Mouse (Mus musculus) forebrain, embryonic 14.5 days (tissue): Measurements from ENCODE around the gene Psmb3. TPM values are rescaled to one million over a fixed set of nuclear protein-coding genes. Genes with fewer than 3 reads are reported as not detected.

ENCODE experiments used
- ATAC-seq: fragments of 200-750 bp; cut with Nextera tagmentation; 2 replicates; pipeline ENCODE4 v1.8.0; 2017; ENCODE audit warnings: mild to moderate bottlenecking, moderate library complexity
- DNase-seq: peaks from one replicate; pipeline ENCODE4 v3.0.0-alpha.2; 2015; ENCODE audit warnings: low spot score
- H3K27ac ChIP-seq: fragments of 300-500 bp; sonication (generic); 2 replicates; pipeline ENCODE4 v1.5.1; 2014; ENCODE audit warnings: low read depth, mild to moderate bottlenecking, control low read depth, low read length, moderate library complexity
- H3K27me3 ChIP-seq: fragments of 300-500 bp; sonication (generic); replicated peaks from 2 replicates; pipeline ENCODE4 v1.6.1; 2014; ENCODE audit warnings: low read length, control low read depth, mixed read lengths; ENCODE audit not compliant: control insufficient read depth, insufficient read depth
- H3K36me3 ChIP-seq: fragments of 300-500 bp; sonication (generic); 2 replicates; pipeline ENCODE4 v1.6.1; 2014; ENCODE audit warnings: low read length, control low read depth; ENCODE audit not compliant: control insufficient read depth, insufficient read depth
- H3K4me1 ChIP-seq: fragments of 300-500 bp; sonication (generic); 2 replicates; pipeline ENCODE4 v1.6.1; 2014; ENCODE audit warnings: antibody characterized with exemption, low read length, control low read depth; ENCODE audit not compliant: control insufficient read depth, insufficient read depth
- H3K4me2 ChIP-seq: fragments of 300-500 bp; sonication (generic); 2 replicates; pipeline ENCODE4 v1.6.1; 2014; ENCODE audit warnings: mild to moderate bottlenecking, control low read depth, low read length
- H3K4me3 ChIP-seq: fragments of 300-500 bp; sonication (generic); 2 replicates; pipeline ENCODE4 v1.5.1; 2014; ENCODE audit warnings: low read depth, low read length, control low read depth
- H3K9ac ChIP-seq: fragments of 300-500 bp; sonication (generic); 2 replicates; pipeline ENCODE4 v1.6.1; 2014; ENCODE audit warnings: mild to moderate bottlenecking, low read length, control low read depth, moderate library complexity
- H3K9me3 ChIP-seq: fragments of 300-500 bp; sonication (generic); replicated peaks from 2 replicates; pipeline ENCODE4 v1.6.1; 2016; ENCODE audit warnings: low read length, control low read depth, mixed read lengths; ENCODE audit not compliant: control insufficient read depth
- WGBS: fragments of 180-500 bp; shearing (Covaris S2); extraction: QIAGEN DNeasy Blood & Tissue Kit; methylation state at CpG from one replicate; pipeline ENCODE4 v1.1.7; 2014; 5-methylcytosine and 5-hydroxymethylcytosine counted together
- polyA plus RNA-seq: library from polyadenylated mRNA; unstranded; fragments of >200 nt; fragmentation: Nextera tagmentation; extraction: Ambion mirVana; gene quantifications from 2 replicates; pipeline ENCODE4 v1.2.1, GENCODE M21; 2014

Gene Psmb3
- polyA plus RNA-seq, 1 experiment from 2014 or later: 674 TPM

DNA sequence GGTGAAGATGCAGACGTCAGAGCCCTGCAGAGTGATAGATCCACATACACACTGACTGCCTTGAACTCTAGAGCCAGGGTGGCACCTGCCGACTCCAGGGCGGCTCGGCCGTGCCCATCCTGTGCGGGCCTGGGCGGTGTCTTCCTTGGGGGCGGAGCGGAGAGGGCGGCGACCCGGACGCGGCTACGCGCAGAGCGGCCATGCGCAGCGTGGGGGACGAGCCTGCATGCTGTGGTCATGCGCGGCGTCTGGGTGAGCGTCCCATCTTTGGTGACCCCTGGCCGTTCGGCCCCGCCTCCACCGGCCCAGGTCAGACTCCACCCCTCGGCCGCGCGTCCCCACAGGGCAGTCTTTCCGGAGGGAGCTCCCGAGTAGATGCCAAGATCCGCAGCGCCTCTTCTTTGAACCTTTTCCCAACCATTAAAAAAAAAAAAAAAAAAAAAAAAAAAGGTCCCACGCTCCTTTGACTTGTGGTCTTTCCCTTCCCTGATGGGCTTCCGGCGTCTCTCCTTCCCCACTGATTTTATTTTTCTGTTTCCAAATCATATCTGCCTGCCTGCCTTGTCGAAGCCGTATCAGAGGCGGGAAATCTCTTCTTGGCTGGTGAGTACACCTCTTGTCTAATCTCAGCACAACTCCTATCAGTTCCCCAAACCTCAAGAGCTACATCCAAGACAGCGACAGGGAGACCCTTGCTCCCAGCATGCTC lies 17.4 kb upstream of the Psmb3 start, which contains the start of gene Cisd3:
Cisd3 (plus strand) TSS at position 214 of the 709 bp plus-strand sequence.
- Histone ChIP-seq H3K4me1 (0 out of 2 replicates have a peak, but pooled peaks cover 3% of the 10 kb centered on the region), H3K9ac (peak within 1 kb of the TSS; percentile 67), H3K36me3 (peaks cover 45% of the 10 kb centered on the region), H3K4me2 (peak within 1 kb of the TSS; percentile 85), H3K9me3 (no peaks in the 10 kb centered on the region), H3K4me3 (peak within 1 kb of the TSS; percentile 40), H3K27ac (no peak within 1 kb of the TSS), H3K27me3 (no peaks in the 10 kb centered on the region)
- 2% methylated on average over 43 of the region's 43 CpGs for WGBS
- DNase-seq: peak; percentile 61
- peak; percentile 75 for ATAC-seq

DNA sequence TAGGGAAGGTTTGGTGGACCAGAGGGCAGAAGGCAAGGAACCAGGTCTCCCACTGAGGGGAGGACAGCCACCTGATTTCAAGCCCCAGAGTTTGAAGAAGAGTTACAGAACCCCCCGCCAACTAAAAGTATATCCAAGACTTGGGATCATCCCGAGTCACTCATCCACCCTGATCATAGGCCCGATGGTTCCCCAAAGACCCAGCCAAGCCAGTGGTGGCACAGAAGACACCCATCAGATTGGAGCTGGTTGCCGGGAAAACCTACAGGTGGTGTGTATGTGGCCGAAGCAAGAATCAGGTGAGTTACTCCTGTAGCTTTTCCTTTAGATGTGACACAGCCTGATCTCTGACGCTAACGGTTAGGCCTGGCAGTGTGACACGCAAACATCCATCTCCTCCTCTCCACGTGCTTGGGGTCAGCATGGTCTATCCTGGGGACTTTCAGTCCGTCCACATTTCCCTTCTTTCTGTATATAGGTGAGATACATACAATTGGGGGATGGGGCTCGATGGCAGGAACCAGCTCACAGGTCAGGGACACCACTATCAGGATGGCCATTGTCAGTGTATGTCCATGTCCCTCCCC lies 16.8 kb upstream of the Psmb3 start:
- no peak for DNase-seq
- ATAC-seq: no peak
- H3K4me1 ChIP-seq: 0 out of 2 replicates have a peak, but pooled peaks cover 3% of the 10 kb centered on the region
- H3K9me3 ChIP-seq: no peaks in the 10 kb centered on the region
- no peak overlapping the region for H3K27ac ChIP-seq
- H3K4me2 ChIP-seq: peak overlapping the region; percentile 85
- peaks cover 46% of the 10 kb centered on the region for H3K36me3 ChIP-seq
- 66% methylated on average over 11 of the region's 11 CpGs for WGBS
- H3K9ac ChIP-seq: 0 out of 2 replicates have a peak overlapping the region, but pooled peaks have one; percentile 14
- peak overlapping the region; percentile 40; the same call in 1 of the 2 replicates for H3K4me3 ChIP-seq
- no peaks in the 10 kb centered on the region for H3K27me3 ChIP-seq

DNA sequence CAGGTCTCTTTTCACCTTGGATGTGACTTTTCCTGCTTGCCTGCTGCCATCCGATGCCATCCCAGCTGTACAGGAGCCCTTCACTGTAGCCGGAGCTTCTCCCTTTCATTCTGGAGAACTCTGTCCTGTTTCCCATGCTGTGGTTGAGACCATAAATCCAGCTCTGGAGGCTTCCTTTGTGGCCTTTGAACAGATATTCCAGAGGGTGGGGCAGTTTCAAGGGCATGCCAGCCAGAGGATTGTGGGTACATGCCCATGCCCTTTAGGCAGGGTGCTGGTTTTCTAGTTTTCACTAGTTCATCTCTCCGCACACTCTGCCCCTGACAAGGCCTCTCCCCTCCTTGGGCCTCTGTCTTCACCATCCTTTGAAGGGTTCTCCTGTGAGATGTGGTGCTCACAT lies 16.1 kb upstream of the Psmb3 start:
- Histone ChIP-seq H3K4me3 (no peak overlapping the region), H3K9ac (no peak overlapping the region), H3K27me3 (no peaks in the 10 kb centered on the region), H3K27ac (no peak overlapping the region), H3K4me2 (no peak overlapping the region), H3K9me3 (no peaks in the 10 kb centered on the region), H3K36me3 (peaks cover 46% of the 10 kb centered on the region), H3K4me1 (0 out of 2 replicates have a peak, but pooled peaks cover 3% of the 10 kb centered on the region)
- ATAC-seq (no peak), DNase-seq (no peak)
- 95% methylated on average over 3 of the region's 3 CpGs for WGBS

DNA sequence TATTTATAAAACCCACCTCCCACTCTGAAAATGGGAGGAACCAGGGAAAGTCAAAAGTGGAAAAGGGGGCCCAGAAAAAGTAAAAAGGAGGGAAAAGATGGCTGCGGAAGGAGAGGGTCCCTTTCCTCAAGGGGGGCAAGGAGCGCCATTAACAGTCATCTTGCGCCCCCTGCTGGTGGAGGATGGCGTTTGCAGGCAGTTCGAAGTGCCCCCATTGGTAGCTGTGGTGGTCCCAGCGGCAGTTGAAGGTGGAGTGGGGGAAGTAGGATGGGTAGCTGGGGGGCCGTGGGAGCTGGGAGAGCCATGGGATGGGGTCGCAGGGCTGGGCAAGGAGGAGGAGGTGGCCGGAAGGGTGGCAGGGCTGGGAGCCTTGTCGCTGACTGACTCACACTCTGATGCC lies 13.3 kb upstream of the Psmb3 start:
- Histone ChIP-seq H3K27me3 (no peaks in the 10 kb centered on the region), H3K4me3 (no peak overlapping the region), H3K4me1 (peaks cover 15% of the 10 kb centered on the region), H3K4me2 (no peak overlapping the region), H3K27ac (no peak overlapping the region), H3K36me3 (peaks cover 51% of the 10 kb centered on the region), H3K9ac (no peak overlapping the region), H3K9me3 (no peaks in the 10 kb centered on the region)
- WGBS: 33% methylated on average over 10 of the region's 10 CpGs
- peak; percentile 84 for DNase-seq
- 0 out of 2 replicates have a peak, but pooled peaks have one; percentile 24 for ATAC-seq

DNA sequence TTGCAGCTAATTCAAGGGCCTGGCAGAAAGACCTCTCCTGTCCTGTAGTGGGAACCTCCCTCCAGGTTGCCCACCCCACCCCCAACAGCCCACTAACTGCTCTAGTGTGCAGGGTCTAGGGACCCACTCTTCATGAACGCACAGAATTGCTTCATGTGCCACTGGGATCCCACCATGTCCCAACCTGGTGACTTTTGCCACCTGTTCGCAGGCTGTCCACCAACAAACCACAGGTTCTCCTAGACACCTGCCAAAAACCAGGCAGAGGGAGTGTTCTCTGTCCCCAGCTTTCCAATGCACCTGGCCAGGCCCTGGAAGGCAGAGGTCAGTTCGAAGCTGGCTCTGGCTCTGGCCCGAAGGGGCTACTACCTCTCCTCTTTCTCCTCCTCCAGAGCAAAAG lies 8.8 kb upstream of the Psmb3 start:
- Histone ChIP-seq H3K27me3 (no peaks in the 10 kb centered on the region), H3K9ac (peak overlapping the region; percentile 45)

GRCm38 (mm10) chr11:97694921-97695711 lies 8.1 kb upstream of the Psmb3 start:
- Histone ChIP-seq H3K27ac (peak overlapping the region; percentile 88), H3K36me3 (peaks cover 31% of the 10 kb centered on the region), H3K4me3 (peak overlapping the region; percentile 19), H3K4me1 (peaks cover 42% of the 10 kb centered on the region), H3K4me2 (peak overlapping the region; percentile 85), H3K27me3 (no peaks in the 10 kb centered on the region), H3K9me3 (no peaks in the 10 kb centered on the region), H3K9ac (peak overlapping the region; percentile 49)
- ATAC-seq (peak; percentile 25; the same call in 1 of the 2 replicates), DNase-seq (peak; percentile 92)
- 22% methylated on average over 17 of the region's 17 CpGs for WGBS

More for the DNA sequence above, 8.8 kb upstream of the Psmb3 start:
- peaks cover 37% of the 10 kb centered on the region for H3K36me3 ChIP-seq
- no peaks in the 10 kb centered on the region for H3K9me3 ChIP-seq
- no peak overlapping the region for H3K4me3 ChIP-seq
- no peak for ATAC-seq
- peaks cover 42% of the 10 kb centered on the region for H3K4me1 ChIP-seq
- peak overlapping the region; percentile 88 for H3K27ac ChIP-seq
- WGBS: 54% methylated on average over 4 of the region's 4 CpGs
- no peak for DNase-seq
- peak overlapping the region; percentile 85 for H3K4me2 ChIP-seq

- Histone ChIP-seq H3K4me3 (peak overlapping the region; percentile 19), H3K9ac (peak overlapping the region; percentile 49), H3K36me3 (peaks cover 24% of the 10 kb centered on the region), H3K4me2 (peak overlapping the region; percentile 85), H3K27me3 (no peaks in the 10 kb centered on the region), H3K27ac (peak overlapping the region; percentile 88), H3K4me1 (peaks cover 44% of the 10 kb centered on the region), H3K9me3 (no peaks in the 10 kb centered on the region)
- 0 out of 2 replicates have a peak, but pooled peaks have one; percentile 1 for ATAC-seq
- WGBS: 14% methylated on average over 9 of the region's 9 CpGs
- peak; percentile 63 for DNase-seq
Measured at GRCm38 (mm10) chr11:97695712-97696401, 7.3 kb upstream of the Psmb3 start.

GRCm38 (mm10) chr11:97696669-97697068 lies 6.5 kb upstream of the Psmb3 start:
- DNase-seq (no peak), ATAC-seq (no peak)
- 63% methylated on average over 8 of the region's 8 CpGs for WGBS
- no peak overlapping the region for H3K4me3 ChIP-seq
- no peaks in the 10 kb centered on the region for H3K27me3 ChIP-seq
- peak overlapping the region; percentile 85 for H3K4me2 ChIP-seq
- H3K27ac ChIP-seq: peak overlapping the region; percentile 88
- H3K36me3 ChIP-seq: peaks cover 16% of the 10 kb centered on the region
- no peak overlapping the region for H3K9ac ChIP-seq
- peaks cover 52% of the 10 kb centered on the region for H3K4me1 ChIP-seq
- no peaks in the 10 kb centered on the region for H3K9me3 ChIP-seq
